In genomic region chr14:60152373-60152772, GRCm38 (mm10) we compare ENCODE assay signal across 22 mouse cellular contexts. TPM values are rescaled to one million over a fixed set of nuclear protein-coding genes. Genes with fewer than 3 reads are reported as not detected.
A peak's percentile ranks its signal among the peaks of the same experiment; 100 is the strongest.
DNase-seq lines count a peak whose midpoint lies in the region; ATAC-seq lines count a peak whose summit lies in the region.
"Had no signal": no experiment of that assay in that cellular context is flagged by ENCODE, and none has a peak within 500 bp of the region (broad histone marks: within the 10 kb centered on the region; RNA-seq: fewer than 3 reads in every experiment).

No protein-coding gene starts in this region.

- H3K4me1 ChIP-seq in kidney, embryonic 16.5 days (ENCODE audit: insufficient read depth, low read length), result no peaks in the 10 kb centered on the region
- H3K4me1 ChIP-seq in hindbrain, embryonic 16.5 days (ENCODE audit: control insufficient read depth, insufficient read depth, low read depth, low read length), result no peaks in the 10 kb centered on the region
- no peaks in the 10 kb centered on the region for H3K4me1 ChIP-seq in hindbrain, embryonic 13.5 days (replicated peaks)
- H3K4me1 ChIP-seq: forebrain, embryonic 13.5 days; heart, embryonic 13.5 days; hindbrain, embryonic 12.5 days had no signal

- no peaks in the 10 kb centered on the region for H3K27me3 ChIP-seq in kidney, embryonic 16.5 days (ENCODE audit: insufficient read depth, low read length)
- H3K27me3 ChIP-seq in hindbrain, embryonic 16.5 days (replicated peaks; ENCODE audit: control insufficient read depth, insufficient read depth, low read length), result no peaks in the 10 kb centered on the region
- H3K27me3 ChIP-seq in hindbrain, embryonic 13.5 days, result no peaks in the 10 kb centered on the region
- H3K27me3 ChIP-seq: forebrain, embryonic 13.5 days; heart, embryonic 13.5 days; hindbrain, embryonic 12.5 days had no signal

- intact Hi-C loops in heart, postnatal 10 days (cut with DNase I), result no loop called here

- no peak overlapping the region for H3K4me2 ChIP-seq in kidney, embryonic 16.5 days (replicated peaks; ENCODE audit: low read depth, low read length)
- H3K4me2 ChIP-seq in hindbrain, embryonic 16.5 days (ENCODE audit: low read length), result no peak overlapping the region
- H3K4me2 ChIP-seq in hindbrain, embryonic 13.5 days, result no peak overlapping the region
- H3K4me2 ChIP-seq: forebrain, embryonic 13.5 days; heart, embryonic 13.5 days; hindbrain, embryonic 12.5 days had no signal

- WGBS in kidney, embryonic 16.5 days, result 83% methylated on average over 11 of the region's 11 CpGs
- 86% methylated on average over 11 of the region's 11 CpGs for WGBS in hindbrain, embryonic 16.5 days
- 87% methylated on average over 11 of the region's 11 CpGs for WGBS in hindbrain, embryonic 13.5 days

- no peak for ATAC-seq in kidney, embryonic 16.5 days (ENCODE audit: low FRiP score, low TSS enrichment)
- no peak for ATAC-seq in hindbrain, embryonic 16.5 days
- no peak for ATAC-seq in hindbrain, embryonic 13.5 days (ENCODE audit: low FRiP score)
- ATAC-seq: forebrain, embryonic 13.5 days; forebrain, embryonic 16.5 days; hindbrain, postnatal 0 days had no signal

- no peak overlapping the region for H3K9ac ChIP-seq in kidney, embryonic 16.5 days (replicated peaks; ENCODE audit: low read length)
- no peak overlapping the region for H3K9ac ChIP-seq in hindbrain, embryonic 16.5 days (ENCODE audit: low read depth, low read length)
- no peak overlapping the region for H3K9ac ChIP-seq in hindbrain, embryonic 13.5 days
- H3K9ac ChIP-seq: forebrain, embryonic 13.5 days; heart, embryonic 13.5 days; hindbrain, embryonic 12.5 days had no signal

- H3K36me3 ChIP-seq in kidney, embryonic 16.5 days (ENCODE audit: insufficient read depth, low read length), result no peaks in the 10 kb centered on the region
- H3K36me3 ChIP-seq in hindbrain, embryonic 16.5 days (ENCODE audit: control insufficient read depth, insufficient read depth, low read length), result no peaks in the 10 kb centered on the region
- H3K36me3 ChIP-seq in hindbrain, embryonic 13.5 days, result no peaks in the 10 kb centered on the region
- H3K36me3 ChIP-seq: forebrain, embryonic 10.5 days; G1E; heart, embryonic 13.5 days; hindbrain, embryonic 12.5 days had no signal

- no peak overlapping the region for H3K27ac ChIP-seq in kidney, embryonic 16.5 days (ENCODE audit: low read length)
- H3K27ac ChIP-seq in hindbrain, embryonic 16.5 days (ENCODE audit: low read depth, low read length), result no peak overlapping the region
- no peak overlapping the region for H3K27ac ChIP-seq in hindbrain, embryonic 13.5 days
- H3K27ac ChIP-seq: forebrain, embryonic 10.5 days; forebrain, embryonic 13.5 days; heart, embryonic 13.5 days; hindbrain, embryonic 12.5 days; hindbrain, postnatal 0 days had no signal

- H3K9me3 ChIP-seq in kidney, embryonic 16.5 days (ENCODE audit: low read length), result no peaks in the 10 kb centered on the region
- no peaks in the 10 kb centered on the region for H3K9me3 ChIP-seq in hindbrain, embryonic 16.5 days (ENCODE audit: control insufficient read depth, low read length)
- H3K9me3 ChIP-seq in hindbrain, embryonic 13.5 days, result no peaks in the 10 kb centered on the region
- H3K9me3 ChIP-seq: forebrain, embryonic 10.5 days; forebrain, embryonic 13.5 days; G1E; heart, embryonic 13.5 days; hindbrain, embryonic 12.5 days had no signal

- DNase-seq in kidney, postnatal 10 days, result peak; percentile 15
- peak; percentile 12 for DNase-seq in urinary bladder, postnatal 14 days (ENCODE audit: low spot score)
- no peak for DNase-seq in urinary bladder, adult 2 months (ENCODE audit: low spot score)
- DNase-seq in induced T-regulatory cell, adult 2 months (ENCODE audit: low read depth), result peak; percentile 11
- DNase-seq in heart, postnatal 10 days, result no peak
- DNase-seq: adrenal gland, postnatal 10 days; adrenal gland, postnatal 36 days; cerebellum, adult 18-20 months; cerebellum, adult 9-10 months; cerebellum, postnatal 14 days; gastrocnemius, postnatal 25 days; heart, adult 18-20 months had no signal

- no peak overlapping the region for H3K4me3 ChIP-seq in kidney, embryonic 16.5 days (ENCODE audit: low read length)
- no peak overlapping the region for H3K4me3 ChIP-seq in hindbrain, embryonic 16.5 days (ENCODE audit: low read length)
- no peak overlapping the region for H3K4me3 ChIP-seq in hindbrain, embryonic 13.5 days
- H3K4me3 ChIP-seq: forebrain, embryonic 10.5 days; forebrain, embryonic 13.5 days; heart, embryonic 13.5 days; hindbrain, embryonic 12.5 days had no signal

RNA-seq across cellular contexts. Expression of gene Atp8a2, which starts 44.6 kb away (rescaled TPM):
- 1.3 and 1.5 TPM in 2 replicates for polyA plus RNA-seq in kidney, embryonic 16.5 days (2015; fragmentation: Nextera tagmentation; extraction: Ambion mirVana)
- 1.4 and 2.6 TPM in 2 replicates for polyA plus RNA-seq in urinary bladder, adult 2 months (2012; rRNA removed)
- total RNA-seq in heart, postnatal 10 days (2021), result 1 to 10 TPM; 4.0 to 5.8 TPM
- 44.2 and 45.6 TPM in 2 replicates for polyA plus RNA-seq in hindbrain, embryonic 16.5 days (2015; fragmentation: Nextera tagmentation; extraction: Ambion mirVana)
- 33.6 and 34.8 TPM in 2 replicates for polyA plus RNA-seq in hindbrain, embryonic 13.5 days (2015; fragmentation: Nextera tagmentation; extraction: Ambion mirVana)
- polyA plus RNA-seq: G1E had no signal

Comparison
In these comparisons a context has a peak if more than half of its experiments do, and no peak if none do; other contexts are left out.
1. DNase-seq: peak in kidney, postnatal 10 days (single experiment), urinary bladder, postnatal 14 days (single experiment) and induced T-regulatory cell, adult 2 months (single experiment); none in urinary bladder, adult 2 months (single experiment) and heart, postnatal 10 days (0 of 2).